Mouse (Mus musculus) mature B cell (primary cell): Measurements from ENCODE around the gene Nkx6-1.

Experiments
- in situ Hi-C: fragments of 300-500 bp; cut with MboI; formaldehyde crosslinking; loops from 2 replicates; pipeline ENCODE4 v1.14.3; 2019

Gene Nkx6-1

GRCm38 (mm10) chr5:101658984-101659290 lies 5.9 kb downstream of the Nkx6-1 start:
- in situ Hi-C loops: no loop called here

GRCm38 (mm10) chr5:101658188-101658983 lies 6.4 kb downstream of the Nkx6-1 start:
- in situ Hi-C loops: no loop called here

- in situ Hi-C loops: no loop called here
These were observed 7.1 kb downstream of the Nkx6-1 start for GRCm38 (mm10) chr5:101657698-101658097.

- in situ Hi-C loops: no loop called here
These were observed 8.7 kb downstream of the Nkx6-1 start for GRCm38 (mm10) chr5:101656107-101656506.

- in situ Hi-C loops: no loop called here
These were observed 9.4 kb downstream of the Nkx6-1 start for GRCm38 (mm10) chr5:101655418-101655817.

GRCm38 (mm10) chr5:101647726-101648686 lies 16.8 kb downstream of the Nkx6-1 start:
- in situ Hi-C loops: no loop called here

- in situ Hi-C loops: no loop called here
These were observed 17.7 kb downstream of the Nkx6-1 start for GRCm38 (mm10) chr5:101646961-101647575.

- in situ Hi-C loops: no loop called here
These were observed 19.7 kb downstream of the Nkx6-1 start for GRCm38 (mm10) chr5:101645071-101645470.

GRCm38 (mm10) chr5:101638101-101638500 lies 26.7 kb downstream of the Nkx6-1 start:
- in situ Hi-C loops: no loop called here
